Mouse (Mus musculus): Measurements from ENCODE around the gene Map2k7.

Gene Map2k7

DNA sequence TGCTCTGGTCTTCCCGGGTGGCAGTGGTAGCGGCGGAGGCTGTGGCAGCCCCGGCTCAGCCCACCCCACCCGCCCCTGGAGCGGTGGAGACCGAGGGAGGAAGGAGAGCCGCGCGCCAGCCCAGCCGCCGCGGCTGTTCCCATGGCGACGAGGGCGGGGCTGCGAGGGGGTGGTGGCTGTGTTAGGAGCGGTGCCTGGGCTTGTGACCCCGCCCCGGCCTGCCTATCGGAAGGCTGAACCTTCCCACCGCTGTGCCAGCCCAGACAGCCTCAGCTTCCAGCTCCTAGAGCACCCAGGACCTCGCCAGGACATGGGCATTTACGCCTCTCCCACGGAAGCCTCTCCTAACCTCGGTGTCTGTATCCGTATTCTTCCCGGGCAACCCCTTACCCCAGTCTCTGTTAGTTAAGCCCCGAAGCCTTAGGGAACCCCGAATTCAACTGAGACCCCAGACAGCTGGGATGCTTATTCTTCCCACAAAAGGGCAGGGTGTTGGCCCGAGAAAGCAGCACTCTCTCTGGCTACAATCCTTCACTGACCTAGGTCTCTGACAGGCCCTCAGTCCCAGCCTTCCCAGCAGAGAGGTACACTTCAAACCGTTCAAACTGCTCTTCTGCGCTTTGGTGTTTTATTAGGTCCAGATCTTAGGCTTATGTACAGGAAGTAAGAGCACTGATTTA is 20.7 kb downstream of the Map2k7 start, which contains the start of gene Ctxn1:
Gene Ctxn1, minus strand, starts transcription at position 150 of the 680 bp plus-strand sequence.
- DNase-seq (ENCODE audit: low spot score) = peak; percentile 91

- DNase-seq (ENCODE audit: low spot score) = no peak
These were observed 21.2 kb downstream of the Map2k7 start for GRCm38 (mm10) chr8:4259805-4260170.

- no peak for DNase-seq (ENCODE audit: low spot score)
These were observed 24.7 kb downstream of the Map2k7 start for GRCm38 (mm10) chr8:4263105-4263791.

DNA sequence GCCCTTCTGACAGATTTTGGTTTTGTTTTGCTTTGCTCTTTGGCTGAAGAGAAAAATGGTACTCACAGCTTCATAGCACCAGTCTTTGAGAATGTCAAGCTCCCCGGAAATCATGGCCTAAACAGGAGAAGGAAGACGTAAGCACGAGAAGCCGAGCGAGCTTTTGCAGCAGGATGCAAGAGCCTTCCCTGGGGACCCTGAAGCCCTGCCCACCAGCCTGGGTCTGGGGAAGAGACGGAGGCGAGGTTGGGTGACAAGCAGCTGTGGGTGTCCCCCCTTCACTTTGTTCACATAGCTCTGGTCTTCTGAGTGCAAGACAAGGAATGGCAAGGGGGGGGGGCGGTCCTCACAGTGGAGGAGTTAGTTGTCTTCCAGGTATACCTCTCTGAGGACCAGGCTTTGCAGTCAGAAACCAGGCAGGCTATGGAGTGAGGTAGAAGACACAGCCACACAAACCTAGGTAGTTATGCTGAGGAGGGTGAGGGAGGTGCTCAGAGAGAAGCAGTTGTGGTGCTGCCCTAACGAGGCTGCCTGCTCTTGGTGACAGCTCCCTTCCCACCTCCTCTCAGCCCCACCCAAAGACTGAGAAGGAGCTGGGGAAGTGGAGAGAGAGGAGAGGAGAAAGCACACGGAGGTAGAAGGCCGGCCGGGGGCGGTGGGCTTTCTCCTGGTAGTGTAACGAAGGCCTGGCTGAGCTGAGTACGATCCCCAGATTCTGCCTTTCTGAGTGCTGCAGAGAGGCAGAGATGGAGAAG is 26.8 kb downstream of the Map2k7 start:
- DNase-seq (ENCODE audit: low spot score) = no peak

- no peak for DNase-seq (ENCODE audit: low spot score)
These were observed 29.1 kb downstream of the Map2k7 start for GRCm38 (mm10) chr8:4267627-4268026.

GRCm38 (mm10) chr8:4269609-4270008 is 31.1 kb downstream of the Map2k7 start:
- no peak for DNase-seq (ENCODE audit: low spot score)

DNA sequence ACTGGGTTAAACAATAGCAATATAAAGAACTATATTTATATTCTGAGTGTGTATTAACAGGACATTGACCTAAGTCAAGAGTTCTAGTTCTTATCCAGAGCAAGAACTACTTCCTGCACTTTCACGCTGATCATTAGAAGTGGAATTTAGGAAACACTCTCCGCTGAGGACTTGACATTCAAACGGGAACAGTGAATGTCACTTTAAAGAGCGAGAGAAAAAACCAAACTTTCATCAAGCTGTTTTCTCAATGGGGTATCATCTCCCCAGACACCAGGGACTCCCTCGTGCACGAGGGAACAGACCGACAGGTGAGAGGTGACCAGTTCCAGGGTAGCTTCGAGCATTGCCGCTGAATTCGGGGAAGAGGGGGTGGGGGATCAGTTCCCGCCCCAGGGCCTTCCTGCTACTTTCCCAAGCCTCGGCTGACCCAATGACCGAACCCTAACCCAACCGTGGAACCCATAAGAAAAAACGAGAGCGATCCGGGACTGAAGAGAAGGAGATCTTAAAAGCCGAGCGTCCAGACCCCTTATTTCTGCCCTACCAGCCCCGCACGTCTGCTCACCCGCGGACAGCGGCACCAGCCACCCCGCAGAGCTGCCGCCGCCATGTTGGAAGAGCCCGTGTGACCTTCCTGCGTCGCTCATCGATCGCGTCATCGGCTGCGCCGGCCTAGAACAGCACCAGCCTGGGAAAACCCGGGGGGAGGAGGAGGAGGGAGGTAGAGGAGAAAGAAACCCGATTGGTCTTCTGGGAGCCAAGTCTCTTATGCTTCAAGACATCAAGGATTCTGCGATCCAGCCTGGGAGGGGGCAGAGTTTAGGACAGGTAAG is 37.0 kb downstream of the Map2k7 start, which contains the start of gene Timm44:
Gene Timm44, minus strand, starts transcription at position 639 of the 836 bp plus-strand sequence.
- DNase-seq (ENCODE audit: low spot score) = peak; percentile 95

DNA sequence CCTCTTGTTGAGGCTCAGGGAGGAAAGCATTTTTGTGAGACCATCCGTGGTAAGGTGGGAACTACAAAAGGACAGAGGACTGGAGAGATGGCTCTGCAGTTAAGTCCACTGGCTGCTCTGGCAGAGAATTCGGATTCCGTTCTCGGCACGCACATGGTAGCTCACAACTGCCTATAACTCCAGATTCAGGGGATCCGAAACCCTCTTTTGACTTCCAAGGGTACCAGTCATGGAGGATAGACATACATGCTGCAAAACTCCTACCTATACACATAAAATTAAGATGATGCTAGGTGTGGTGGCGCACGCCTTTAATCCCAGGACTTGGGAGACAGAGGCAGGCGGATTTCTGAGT is 37.5 kb downstream of the Map2k7 start:
- no peak for DNase-seq (ENCODE audit: low spot score)

- DNase-seq (ENCODE audit: low spot score) = no peak
These were observed 54.2 kb downstream of the Map2k7 start for GRCm38 (mm10) chr8:4292738-4293137.

All from c-Kit-positive CD71-positive TER-119-positive erythroid progenitor cells, embryonic 14.5 days (primary cell).